Mouse (Mus musculus) CH12.LX (cell line): Measurements from ENCODE around the gene Dpp6. TPM values are rescaled to one million over a fixed set of nuclear protein-coding genes. Genes with fewer than 3 reads are reported as not detected.

Experiments used
- DNase-seq: peaks from one replicate; pipeline ENCODE4 v3.0.0-alpha.2; 2013; ENCODE audit errors: extremely low read depth
- H3K27ac ChIP-seq: 2 replicates; pipeline ENCODE4 v1.5.1; 2012; ENCODE audit warnings: low read depth, mild to moderate bottlenecking, control low read depth, moderate library complexity; ENCODE audit not compliant: insufficient read depth
- H3K27me3 ChIP-seq: replicated peaks from 2 replicates; pipeline ENCODE3; 2012; ENCODE audit warnings: inconsistent platforms
- H3K36me3 ChIP-seq, 2 experiments: replicated peaks in 1 of 2; 2 replicates each; pipeline versions ENCODE3 to v1.6.1; 2012; ENCODE audit warnings: inconsistent platforms in 1 of 2, low read length in 1 of 2, mild to moderate bottlenecking in 1 of 2, mixed read lengths in 1 of 2, moderate library complexity in 1 of 2; ENCODE audit not compliant: control insufficient read depth in 1 of 2, insufficient read depth in 1 of 2
- H3K4me1 ChIP-seq, 2 experiments: 2 replicates each; pipeline ENCODE4 v1.6.1; 2012; ENCODE audit warnings: inconsistent platforms in 1 of 2, moderate library complexity in 1 of 2; ENCODE audit not compliant: insufficient read depth in 2 of 2, control insufficient read depth in 1 of 2
- H3K4me2 ChIP-seq: 2 replicates; pipeline ENCODE4 v1.6.1; 2012; ENCODE audit warnings: low read depth, mild to moderate bottlenecking, control low read depth; ENCODE audit not compliant: poor library complexity, insufficient read depth, severe bottlenecking
- H3K4me3 ChIP-seq, 3 experiments: fragments of 150-350 bp in 1 of 3; sonication (generic) in 1 of 3; replicated peaks in 1 of 3; 2 replicates each; pipeline versions ENCODE3 to v1.5.1; 2011 to 2012; ENCODE audit warnings: low read depth in 2 of 3, low read length in 2 of 3, mild to moderate bottlenecking in 2 of 3, moderate library complexity in 2 of 3, control low read depth in 1 of 3, improper control_type of control experiment in 1 of 3, inconsistent platforms in 1 of 3, mixed read lengths in 1 of 3; ENCODE audit not compliant: poor library complexity in 1 of 3
- H3K79me2 ChIP-seq: replicated peaks from 2 replicates; pipeline ENCODE4 v1.6.1; 2012; ENCODE audit warnings: mild to moderate bottlenecking, moderate library complexity; ENCODE audit not compliant: control insufficient read depth, poor library complexity, insufficient read depth, severe bottlenecking; ENCODE audit errors: extremely low read depth
- H3K9ac ChIP-seq: 2 replicates; pipeline ENCODE4 v1.6.1; 2012; ENCODE audit warnings: low read depth, mild to moderate bottlenecking, control low read depth, moderate library complexity; ENCODE audit not compliant: insufficient read depth
- H3K9me3 ChIP-seq: replicated peaks from 2 replicates; pipeline ENCODE3; 2012; ENCODE audit warnings: low read length, inconsistent platforms, mixed read lengths
- BHLHE40 ChIP-seq: IDR thresholded peaks from 2 replicates; pipeline ENCODE4 v1.6.1; 2011; ENCODE audit warnings: mild to moderate bottlenecking, low read depth, low read length, improper control_type of control experiment
- CTCF ChIP-seq, 2 experiments: IDR thresholded peaks in 1 of 2; conservative IDR thresholded peaks in 1 of 2; 2 replicates each; pipeline ENCODE4 v1.5.1; 2011 to 2012; ENCODE audit warnings: low read depth in 2 of 2, low read length in 2 of 2, improper control_type of control experiment in 1 of 2, inconsistent platforms in 1 of 2, mild to moderate bottlenecking in 1 of 2, moderate library complexity in 1 of 2
- JUND ChIP-seq: conservative IDR thresholded peaks from 2 replicates; pipeline ENCODE4 v1.6.1; 2011; ENCODE audit warnings: low read depth, low read length, improper control_type of control experiment
- KAT2A ChIP-seq: IDR thresholded peaks from 2 replicates; pipeline ENCODE4 v1.6.1; 2012; ENCODE audit warnings: low read length, improper control_type of control experiment, inconsistent platforms; ENCODE audit not compliant: insufficient replicate concordance
- MAFK ChIP-seq: IDR thresholded peaks from 2 replicates; pipeline ENCODE4 v1.6.1; 2011; ENCODE audit warnings: low read length, improper control_type of control experiment; ENCODE audit not compliant: insufficient replicate concordance
- MEF2A ChIP-seq: IDR thresholded peaks from 2 replicates; pipeline ENCODE4 v1.6.1; 2014; ENCODE audit warnings: low read depth, mild to moderate bottlenecking, inconsistent platforms, low read length, improper control_type of control experiment, borderline replicate concordance
- MXI1 ChIP-seq: IDR thresholded peaks from 2 replicates; pipeline ENCODE4 v1.6.1; 2011; ENCODE audit warnings: mild to moderate bottlenecking, low read depth, low read length, improper control_type of control experiment
- NELFE ChIP-seq: IDR thresholded peaks from 2 replicates; pipeline ENCODE4 v1.6.1; 2011; ENCODE audit warnings: low read depth, low read length, improper control_type of control experiment
- PAX5 ChIP-seq: IDR thresholded peaks from 2 replicates; pipeline ENCODE4 v1.6.1; 2012; ENCODE audit warnings: low read length, inconsistent platforms, mixed read lengths
- POLR2A ChIP-seq: IDR thresholded peaks from 2 replicates; pipeline ENCODE4 v1.6.1; 2011; ENCODE audit warnings: low read depth, mild to moderate bottlenecking, improper control_type of control experiment, low read length
- POLR2AphosphoS2 ChIP-seq: IDR thresholded peaks from 2 replicates; pipeline ENCODE4 v1.6.1; 2011; ENCODE audit warnings: low read depth, low read length, improper control_type of control experiment
- TBP ChIP-seq: conservative IDR thresholded peaks from 2 replicates; pipeline ENCODE4 v1.6.1; 2011; ENCODE audit warnings: low read depth, low read length, improper control_type of control experiment
- ZNF384 ChIP-seq: IDR thresholded peaks from 2 replicates; pipeline ENCODE4 v1.6.1; 2012; ENCODE audit warnings: low read depth, low read length, improper control_type of control experiment, inconsistent platforms
- dilution Hi-C: fragments of 300-500 bp; cut with MboI; formaldehyde crosslinking; loops from 2 replicates; pipeline ENCODE4 v1.14.3; 2020; ENCODE audit warnings: low sequenced_read_pairs; ENCODE audit not compliant: extremely low pct_unique_long_range_greater_than_20kb, extremely low pct_ligation_motif_present
- in situ Hi-C: fragments of 300-500 bp; cut with MboI; formaldehyde crosslinking; loops from 3 replicates; pipeline ENCODE4 v1.14.3; 2019; ENCODE audit warnings: low sequenced_read_pairs, low pct_ligation_motif_present, low pct_unique_long_range_greater_than_20kb, mixed read lengths
- polyA plus RNA-seq: library from polyadenylated mRNA; unstranded; fragments of >175 nt; gene quantifications from 2 replicates; pipeline ENCODE4 v1.2.1, GENCODE M21; 2012; ENCODE audit warnings: low read depth; ENCODE audit not compliant: insufficient read length
- total RNA-seq, 2 experiments: library from RNA; depleted of rRNA; stranded (reverse); fragments of 300-350 nt in 1 of 2; fragments of >200 nt in 1 of 2; gene quantifications; 2 replicates each; pipeline ENCODE4 v1.2.3; 2012 to 2014

The Dpp6 gene
- total and polyA plus RNA-seq, 3 experiments, result not detected

- no peaks in the 10 kb centered on the region for H3K79me2 ChIP-seq
- H3K4me1 ChIP-seq, result no peaks in the 10 kb centered on the region
- H3K9ac ChIP-seq, result no peak overlapping the region
- in situ Hi-C loops, result loop anchor here (25.0 kb wide), 1 partner anchor 337 kb away; no protein-coding TSS in a partner anchor
- H3K27me3 ChIP-seq, result no peaks in the 10 kb centered on the region
- H3K4me3 ChIP-seq, result no peak overlapping the region
- H3K27ac ChIP-seq, result no peak overlapping the region
- H3K4me2 ChIP-seq, result no peak overlapping the region
- peaks cover 21% of the 10 kb centered on the region for H3K9me3 ChIP-seq
- dilution Hi-C loops, result no loop called here
- no peaks in the 10 kb centered on the region for H3K36me3 ChIP-seq
- DNase-seq, result no peak
- TF ChIP-seq MXI1, result no peak
- TF ChIP-seq ZNF384, result no peak
- TF ChIP-seq POLR2A, result no peak
- TF ChIP-seq CTCF (conservative IDR thresholded peaks at IDR 0.05 in 1 of 2, IDR thresholded peaks at IDR 0.05 in 1 of 2; ENCODE audit: low read depth in 2 of 2, low read length in 2 of 2), result no peak
- TF ChIP-seq NELFE, result no peak
- no peak for TF ChIP-seq BHLHE40
These were observed 607.6 kb downstream of the Dpp6 start for GRCm38 (mm10) chr5:27424484-27425080.

- Histone ChIP-seq H3K79me2 (no peaks in the 10 kb centered on the region), H3K4me2 (no peak overlapping the region), H3K4me3 (no peak overlapping the region), H3K36me3 (no peaks in the 10 kb centered on the region), H3K9me3 (peaks cover 27% of the 10 kb centered on the region), H3K4me1 (no peaks in the 10 kb centered on the region), H3K9ac (no peak overlapping the region), H3K27me3 (no peaks in the 10 kb centered on the region), H3K27ac (no peak overlapping the region)
- no peak for TF ChIP-seq MEF2A
- TF ChIP-seq ZNF384, result no peak
- TF ChIP-seq KAT2A, result no peak
- TF ChIP-seq POLR2AphosphoS2, result no peak
- TF ChIP-seq MAFK, result no peak
- no peak for DNase-seq
- dilution Hi-C loops (no loop called here), in situ Hi-C loops (no loop called here)
These were observed 609.2 kb downstream of the Dpp6 start for GRCm38 (mm10) chr5:27426200-27426599.

- Histone ChIP-seq H3K9ac (no peak overlapping the region), H3K27me3 (no peaks in the 10 kb centered on the region), H3K27ac (no peak overlapping the region), H3K4me1 (no peaks in the 10 kb centered on the region), H3K4me2 (no peak overlapping the region), H3K9me3 (peaks cover 18% of the 10 kb centered on the region), H3K79me2 (no peaks in the 10 kb centered on the region), H3K4me3 (no peak overlapping the region), H3K36me3 (no peaks in the 10 kb centered on the region)
- dilution Hi-C loops (no loop called here), in situ Hi-C loops (no loop called here)
- TF ChIP-seq TBP (no peak), POLR2A (no peak), KAT2A (no peak), PAX5 (no peak), JUND (no peak)
- no peak for DNase-seq
These were observed 616.6 kb downstream of the Dpp6 start for GRCm38 (mm10) chr5:27433584-27433983.
